Mouse (Mus musculus): Measurements from ENCODE around the gene Clstn1.

DNA sequence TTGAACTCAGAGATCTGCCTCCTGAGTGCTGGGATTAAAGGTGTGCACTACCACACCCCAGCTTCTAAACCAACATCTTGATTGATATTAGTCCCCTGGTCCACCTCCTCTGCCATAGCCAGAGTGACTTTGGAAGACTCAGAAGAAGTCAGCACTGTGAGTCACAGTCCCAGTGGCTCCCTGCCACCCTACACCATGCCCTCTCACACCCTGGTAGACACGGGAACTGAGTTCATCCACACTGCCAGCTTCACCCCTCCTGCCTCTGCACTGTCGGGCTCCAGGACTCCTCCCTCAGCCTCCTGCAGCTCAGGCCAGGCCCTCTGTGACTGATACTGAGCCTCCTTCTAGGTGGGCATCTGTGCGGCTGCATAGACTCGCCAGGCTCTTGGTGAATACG is 35.4 kb upstream of the Clstn1 start:
- no peak for TF ChIP-seq POLR2A (IDR thresholded peaks at IDR 0.05; ENCODE audit: borderline replicate concordance, extremely low read depth, insufficient read depth, insufficient read length, poor library complexity, severe bottlenecking)
- TF ChIP-seq CTCF (IDR thresholded peaks at IDR 0.05; ENCODE audit: borderline replicate concordance, extremely low read depth, insufficient read depth, insufficient read length) = no peak

Measured in brain, embryonic 14.5 days (tissue).